Mouse (Mus musculus) skeletal muscle tissue, adult 2 months (tissue): ENCODE measurements around the gene Kif2c.
A peak's percentile ranks its signal among the peaks of the same experiment; 100 is the strongest.

Source experiments
- DNase-seq: peaks from one replicate; pipeline ENCODE4 v3.0.0-alpha.2; 2012; ENCODE audit warnings: low read depth, low spot score

Kif2c gene

DNA sequence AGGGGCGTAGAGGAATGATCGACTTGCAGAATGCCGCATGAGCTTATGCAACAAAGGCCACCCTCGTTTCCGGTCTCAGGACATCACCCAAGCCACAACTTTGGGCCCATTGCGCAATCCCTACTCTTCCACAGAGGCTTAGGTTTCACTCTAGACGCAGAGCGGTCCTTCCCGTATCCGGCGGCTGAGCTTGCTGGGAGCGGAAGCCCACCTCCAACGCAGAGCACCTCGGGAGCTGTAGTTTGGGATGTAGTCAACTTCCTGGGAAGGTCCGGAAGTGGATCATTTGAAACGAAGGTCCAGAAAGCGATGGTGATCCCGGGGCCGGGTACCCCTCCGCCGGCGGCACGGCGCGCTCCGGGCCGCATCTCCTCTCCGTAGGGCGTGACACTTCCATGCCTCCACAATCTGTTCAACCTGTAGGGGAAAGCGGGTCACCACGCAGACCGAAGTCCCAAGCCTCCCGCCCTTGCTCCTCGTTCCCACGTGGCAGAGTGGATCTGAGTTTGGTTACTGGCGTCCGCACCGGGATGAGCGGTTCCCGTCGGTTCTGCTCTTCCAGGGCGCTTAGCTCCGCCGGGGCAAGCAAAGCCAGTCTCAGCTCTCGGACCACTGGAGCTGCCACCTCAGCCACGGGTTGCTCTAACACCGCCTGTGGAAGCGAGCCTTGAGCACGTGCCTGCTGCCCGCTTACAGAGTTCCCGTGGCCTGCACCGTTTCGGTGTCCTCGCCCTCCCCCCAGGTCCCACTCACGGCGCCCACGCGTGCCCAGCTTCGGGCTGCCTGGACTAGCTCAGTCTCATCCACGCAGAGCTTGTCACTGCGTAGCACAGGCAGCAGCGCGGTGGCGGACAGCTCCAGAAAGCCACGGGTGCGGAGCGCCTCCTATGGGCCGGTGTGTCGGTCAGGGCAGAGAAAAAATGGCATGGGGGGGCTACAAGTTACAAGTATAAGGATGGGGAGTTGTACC lies 61.7 kb downstream of the Kif2c start:
- DNase-seq, result peak; percentile 99

DNA sequence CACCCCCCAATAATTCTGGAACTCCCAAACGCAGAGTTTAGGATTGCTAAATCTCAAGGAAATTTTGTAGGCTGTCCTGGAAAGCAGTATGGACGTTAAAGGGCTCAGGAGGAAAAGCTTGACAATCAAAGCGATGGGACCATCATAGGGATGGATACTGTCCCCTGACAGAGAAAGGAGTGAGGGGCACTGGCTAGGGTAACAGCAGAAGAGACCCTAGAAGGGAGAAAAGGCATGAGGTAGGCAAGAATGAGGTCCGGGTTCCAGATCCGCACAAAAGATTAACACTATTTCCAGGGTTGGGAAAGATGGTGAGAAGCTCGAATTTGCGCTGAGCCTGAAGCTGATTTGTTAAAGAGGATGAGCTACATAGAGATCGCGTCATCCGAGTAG lies 62.4 kb downstream of the Kif2c start:
- no peak for DNase-seq

DNA sequence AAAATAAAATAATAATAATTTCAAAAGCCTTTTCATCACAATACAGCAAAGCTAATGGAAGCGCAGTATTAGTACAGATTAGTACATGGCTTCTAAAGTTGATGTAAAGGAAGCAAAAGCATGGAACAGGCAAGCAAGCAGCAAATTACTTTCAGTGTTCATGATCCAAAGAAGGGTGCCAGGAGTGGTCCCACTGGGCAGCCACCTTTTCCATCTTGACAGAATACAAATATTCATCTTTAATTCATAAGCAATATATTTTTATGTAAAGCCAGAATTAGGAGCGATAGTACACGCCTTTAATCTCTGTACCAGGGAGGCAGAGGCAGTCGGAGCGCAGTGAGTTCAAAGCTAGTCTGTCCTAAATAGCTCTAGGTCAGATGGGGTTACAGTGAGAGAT lies 62.8 kb downstream of the Kif2c start:
- no peak for DNase-seq

DNA sequence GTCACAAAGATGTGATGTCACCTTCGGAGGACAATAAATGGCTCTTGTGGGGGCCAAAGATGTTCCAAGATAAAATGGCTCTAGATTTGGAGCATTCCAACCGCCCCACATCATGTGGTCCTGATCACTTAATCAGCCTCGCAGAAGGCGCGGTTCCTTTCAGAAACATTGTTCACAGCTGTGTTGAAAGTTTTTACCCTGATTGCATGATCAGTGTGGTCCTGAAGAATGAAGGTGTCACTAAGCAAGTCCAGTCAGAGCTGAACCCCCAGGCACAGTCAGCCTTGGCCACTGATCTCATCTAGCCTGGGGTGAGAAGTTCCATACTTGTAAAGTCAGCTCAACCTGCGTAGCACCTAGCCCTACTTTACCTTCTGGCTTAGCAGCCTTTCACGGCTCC lies 64.5 kb downstream of the Kif2c start:
- DNase-seq, result no peak

DNA sequence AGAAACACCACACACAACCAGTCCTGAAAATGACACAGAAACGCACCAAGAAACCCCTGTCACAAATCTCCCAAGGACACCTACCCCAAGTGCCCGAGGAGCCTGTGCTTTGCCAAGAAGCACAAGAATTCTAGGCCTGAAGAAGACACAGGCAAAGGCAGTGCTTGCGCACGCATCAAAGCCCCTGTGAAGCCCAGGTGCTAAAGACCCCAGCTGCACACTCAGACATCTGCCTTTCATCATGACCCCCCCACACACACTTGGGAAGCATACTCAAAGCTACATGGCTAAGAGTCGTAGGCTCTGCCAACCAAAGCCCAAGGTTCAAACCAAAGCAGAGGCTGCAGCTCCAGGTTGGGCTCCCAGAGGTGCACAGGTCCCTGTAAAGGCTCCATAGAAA lies 66.8 kb downstream of the Kif2c start:
- no peak for DNase-seq

DNA sequence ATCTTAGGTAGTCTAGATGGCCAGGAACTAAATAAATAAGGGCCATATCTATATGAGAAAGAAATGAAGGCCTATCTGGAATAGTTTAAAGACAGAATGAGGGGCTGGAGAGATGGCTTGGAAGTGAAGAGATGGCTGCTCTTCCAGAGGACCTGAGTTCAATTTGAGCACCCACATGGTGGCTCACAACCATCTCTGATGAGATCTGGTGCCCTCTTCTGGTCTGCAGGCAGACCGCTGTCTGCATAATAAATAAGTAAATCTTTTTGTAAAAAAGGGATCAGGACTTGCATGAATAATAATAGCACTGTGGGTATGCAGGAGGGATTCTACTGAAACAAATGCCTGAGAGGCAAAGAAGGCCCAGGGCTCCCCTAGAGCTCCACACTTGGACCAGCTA lies 69.2 kb downstream of the Kif2c start:
- no peak for DNase-seq

DNA sequence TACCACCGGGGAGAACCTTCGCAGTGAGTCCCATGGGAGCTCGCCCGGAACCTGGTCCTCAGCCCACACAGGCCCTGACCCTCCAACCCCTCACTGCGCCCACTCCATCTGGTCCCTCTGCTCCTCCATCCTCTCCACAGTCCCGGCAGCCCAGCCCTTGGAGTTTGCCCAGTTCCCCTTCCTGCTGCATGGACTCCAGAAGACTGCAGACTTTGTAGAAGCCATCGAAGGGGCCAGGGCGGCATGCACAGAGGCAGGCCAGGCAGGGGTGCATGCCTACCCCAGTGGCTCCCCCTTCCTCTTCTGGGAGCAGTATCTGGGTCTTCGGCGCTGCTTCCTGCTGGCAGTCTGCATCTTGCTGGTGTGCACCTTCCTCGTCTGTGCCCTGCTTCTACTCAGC lies 71.5 kb downstream of the Kif2c start:
- DNase-seq, result no peak

DNA sequence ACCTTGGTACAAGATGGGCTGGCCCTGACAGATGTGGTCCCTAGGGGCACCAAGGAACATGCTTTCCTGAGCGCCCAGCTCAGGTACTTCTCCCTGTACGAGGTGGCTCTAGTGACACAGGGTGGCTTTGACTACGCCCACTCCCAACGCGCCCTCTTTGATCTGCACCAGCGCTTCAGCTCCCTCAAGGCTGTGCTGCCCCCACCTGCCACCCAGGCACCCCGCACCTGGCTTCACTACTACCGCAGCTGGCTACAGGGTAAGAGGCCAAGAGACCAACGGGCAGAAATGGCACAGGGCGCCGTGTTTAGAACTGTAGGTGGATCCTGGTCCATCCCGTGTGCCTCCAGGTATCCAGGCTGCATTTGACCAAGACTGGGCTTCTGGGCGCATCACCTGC lies 72.2 kb downstream of the Kif2c start:
- DNase-seq, result no peak
